Mouse (Mus musculus) CD4-positive, CD25-positive, alpha-beta regulatory T cell, adult 4 months (primary cell): ENCODE measurements around the gene C1qtnf1. TPM values are rescaled to one million over a fixed set of nuclear protein-coding genes. Genes with fewer than 3 reads are reported as not detected.

ENCODE experiments used
- ATAC-seq: one replicate; pipeline ENCODE4 v1.8.0; 2017
- polyA plus RNA-seq, 2 experiments: library from polyadenylated mRNA; unstranded; fragments of 100-300 nt; shearing (Covaris generic); gene quantifications; one replicate each; pipeline ENCODE4 v1.2.1; 2017

The C1qtnf1 gene
- polyA plus RNA-seq, 2 experiments from 2014 or later, result not detected

GRCm38 (mm10) chr11:118438665-118439414, 10.8 kb downstream of the C1qtnf1 start:
- no peak for ATAC-seq

- no peak for ATAC-seq
These were observed 14.7 kb downstream of the C1qtnf1 start for GRCm38 (mm10) chr11:118442691-118443090.

- ATAC-seq, result no peak
These were observed 15.4 kb downstream of the C1qtnf1 start for GRCm38 (mm10) chr11:118443201-118443970.

- ATAC-seq, result peak; percentile 57
These were observed 17.8 kb downstream of the C1qtnf1 start for GRCm38 (mm10) chr11:118445843-118446242.

- no peak for ATAC-seq
These were observed 19.3 kb downstream of the C1qtnf1 start for GRCm38 (mm10) chr11:118447346-118447745.

- no peak for ATAC-seq
These were observed 20.4 kb downstream of the C1qtnf1 start for GRCm38 (mm10) chr11:118448385-118448784.

- no peak for ATAC-seq
These were observed 23.2 kb downstream of the C1qtnf1 start for GRCm38 (mm10) chr11:118451211-118451610.

GRCm38 (mm10) chr11:118452955-118453354, 25.0 kb downstream of the C1qtnf1 start:
- no peak for ATAC-seq

- ATAC-seq, result no peak
These were observed 26.1 kb downstream of the C1qtnf1 start for GRCm38 (mm10) chr11:118453886-118454671.

GRCm38 (mm10) chr11:118455788-118456187, 27.8 kb downstream of the C1qtnf1 start:
- ATAC-seq, result no peak

GRCm38 (mm10) chr11:118456937-118457336, 28.9 kb downstream of the C1qtnf1 start:
- ATAC-seq, result no peak

GRCm38 (mm10) chr11:118459051-118459450, 31.0 kb downstream of the C1qtnf1 start:
- ATAC-seq, result no peak

GRCm38 (mm10) chr11:118459536-118459935, 31.5 kb downstream of the C1qtnf1 start:
- no peak for ATAC-seq

- ATAC-seq, result no peak
These were observed 32.3 kb downstream of the C1qtnf1 start for GRCm38 (mm10) chr11:118460280-118460679.

GRCm38 (mm10) chr11:118467441-118468035, 39.5 kb downstream of the C1qtnf1 start:
- ATAC-seq, result no peak

GRCm38 (mm10) chr11:118469509-118470160, 41.6 kb downstream of the C1qtnf1 start:
- no peak for ATAC-seq

- ATAC-seq, result no peak
These were observed 42.4 kb downstream of the C1qtnf1 start for GRCm38 (mm10) chr11:118470234-118470966.

- ATAC-seq, result no peak
These were observed 43.7 kb downstream of the C1qtnf1 start for GRCm38 (mm10) chr11:118471676-118472075.

GRCm38 (mm10) chr11:118473161-118473560, 45.2 kb downstream of the C1qtnf1 start:
- ATAC-seq, result no peak

GRCm38 (mm10) chr11:118473842-118474500, 46.0 kb downstream of the C1qtnf1 start:
- no peak for ATAC-seq
